Mouse (Mus musculus) ES-E14 (cell line): ENCODE measurements around the gene Olfr860.

Experiments
- CHD2 ChIP-seq: IDR thresholded peaks from 2 replicates; pipeline ENCODE4 v1.6.1; 2014; ENCODE audit warnings: mild to moderate bottlenecking, low read depth, low read length, inconsistent platforms
- HCFC1 ChIP-seq: IDR thresholded peaks from 2 replicates; pipeline ENCODE4 v1.6.1; 2012; ENCODE audit warnings: low read length, inconsistent platforms, borderline replicate concordance; ENCODE audit not compliant: insufficient read depth
- ZNF384 ChIP-seq: IDR thresholded peaks from 2 replicates; pipeline ENCODE4 v1.6.1; 2012; ENCODE audit warnings: low read depth, low read length, inconsistent platforms

GRCm38 (mm10) chr9:19803000-19803399 is 46.5 kb downstream of the Olfr860 start:
- TF ChIP-seq CHD2 (no peak), HCFC1 (no peak), ZNF384 (no peak)
